Comparison of ENCODE assay signal across 20 mouse cellular contexts in genomic region chr4:45639397-45640034, GRCm38 (mm10).
DNase-seq lines count a peak whose midpoint lies in the region; ATAC-seq and TF ChIP-seq lines count a peak whose summit lies in the region.
"Had no signal": no experiment of that assay in that cellular context is flagged by ENCODE, and none has a peak within 500 bp of the region (broad histone marks: within the 10 kb centered on the region; RNA-seq: fewer than 3 reads in every experiment).

No protein-coding gene starts in this region.

- no peak overlapping the region for H3K4me2 ChIP-seq in forebrain, postnatal 0 days (ENCODE audit: low read depth)
- H3K4me2 ChIP-seq in midbrain, postnatal 0 days (ENCODE audit: low read depth, low read length, poor library complexity, severe bottlenecking) = peak overlapping the region; percentile 5; the same call in 1 of the 2 replicates
- H3K4me2 ChIP-seq: heart, embryonic 15.5 days; liver, embryonic 12.5 days; lung, embryonic 14.5 days had no signal

- no peaks in the 10 kb centered on the region for H3K36me3 ChIP-seq in forebrain, postnatal 0 days (ENCODE audit: insufficient read depth)
- H3K36me3 ChIP-seq in midbrain, postnatal 0 days (ENCODE audit: insufficient read depth, low read length) = no peaks in the 10 kb centered on the region
- H3K36me3 ChIP-seq: heart, embryonic 15.5 days; liver, embryonic 12.5 days had no signal

- H3K4me1 ChIP-seq in forebrain, postnatal 0 days (ENCODE audit: insufficient read depth) = peaks cover 19% of the 10 kb centered on the region
- H3K4me1 ChIP-seq in midbrain, postnatal 0 days (ENCODE audit: insufficient read depth, low read length) = peaks cover 19% of the 10 kb centered on the region; the same call in 1 of the 2 replicates
- H3K4me1 ChIP-seq: heart, embryonic 15.5 days; liver, embryonic 12.5 days had no signal

- peak overlapping the region; percentile 79 for H3K27ac ChIP-seq in forebrain, postnatal 0 days (ENCODE audit: low read depth, low read length)
- peak overlapping the region; percentile 83 for H3K27ac ChIP-seq in midbrain, postnatal 0 days (ENCODE audit: low read depth, low read length)
- H3K27ac ChIP-seq: heart, adult 2 months; heart, embryonic 15.5 days; liver, embryonic 12.5 days had no signal

- TF ChIP-seq CTCF in brain, embryonic 14.5 days (IDR thresholded peaks at IDR 0.05; ENCODE audit: borderline replicate concordance, extremely low read depth, insufficient read depth, insufficient read length) = no peak
- peak; percentile 8; the same call in 1 of the 2 replicates for TF ChIP-seq CTCF in forebrain, postnatal 0 days (IDR thresholded peaks at IDR 0.05; ENCODE audit: low read depth)
- no peak for TF ChIP-seq CTCF in midbrain, postnatal 0 days (IDR thresholded peaks at IDR 0.05)

- no peak for TF ChIP-seq POLR2A in brain, embryonic 14.5 days (IDR thresholded peaks at IDR 0.05; ENCODE audit: borderline replicate concordance, extremely low read depth, insufficient read depth, insufficient read length, poor library complexity, severe bottlenecking)

- H3K27me3 ChIP-seq in forebrain, postnatal 0 days (ENCODE audit: insufficient read depth, low read length) = no peaks in the 10 kb centered on the region
- H3K27me3 ChIP-seq in midbrain, postnatal 0 days (ENCODE audit: insufficient read depth, low read length) = no peaks in the 10 kb centered on the region
- H3K27me3 ChIP-seq: heart, embryonic 15.5 days; liver, embryonic 12.5 days; Patski had no signal

- no peaks in the 10 kb centered on the region for H3K9me3 ChIP-seq in forebrain, postnatal 0 days (ENCODE audit: low read length)
- no peaks in the 10 kb centered on the region for H3K9me3 ChIP-seq in midbrain, postnatal 0 days (ENCODE audit: low read length)
- H3K9me3 ChIP-seq: heart, embryonic 15.5 days; liver, embryonic 12.5 days had no signal

- H3K9ac ChIP-seq in forebrain, postnatal 0 days = no peak overlapping the region
- H3K9ac ChIP-seq in midbrain, postnatal 0 days (replicated peaks; ENCODE audit: low read length, poor library complexity, severe bottlenecking) = no peak overlapping the region
- H3K9ac ChIP-seq: heart, embryonic 15.5 days; liver, embryonic 12.5 days; lung, embryonic 14.5 days had no signal

- DNase-seq in layer of hippocampus, postnatal 10 days (ENCODE audit: low spot score in 2 of 2) = peak; percentile 15 to 25
- DNase-seq in layer of hippocampus, adult 9-11 months = no peak
- DNase-seq in brain, embryonic 14.5 days (ENCODE audit: low read depth) = peak; percentile 81
- peak; percentile 67 for DNase-seq in forebrain, postnatal 0 days
- peak; percentile 79 for DNase-seq in midbrain, postnatal 0 days (ENCODE audit: low spot score)
- DNase-seq in thymus, postnatal 25 days = no peak
- DNase-seq in embryo, embryonic 9.5 days (ENCODE audit: extremely low spot score) = no peak
- no peak for DNase-seq in adrenal gland, postnatal 10 days
- DNase-seq: adrenal gland, postnatal 25 days; gastrocnemius, postnatal 10 days; heart, adult 2 months; kidney, adult 2 months; kidney, postnatal 36 days; lung, embryonic 14.5 days; right cerebral cortex, postnatal 25 days; thymus, postnatal 36 days had no signal

- WGBS in forebrain, postnatal 0 days = 63% methylated on average over 12 of the region's 12 CpGs
- WGBS in midbrain, postnatal 0 days = 48% methylated on average over 12 of the region's 12 CpGs

- no peak overlapping the region for H3K4me3 ChIP-seq in forebrain, postnatal 0 days (ENCODE audit: low read depth, low read length)
- no peak overlapping the region for H3K4me3 ChIP-seq in midbrain, postnatal 0 days (ENCODE audit: low read depth, low read length)
- H3K4me3 ChIP-seq: heart, adult 2 months; heart, embryonic 15.5 days; liver, embryonic 12.5 days had no signal

- ATAC-seq in forebrain, postnatal 0 days = peak; percentile 68
- peak; percentile 14; the same call in 1 of the 2 replicates for ATAC-seq in midbrain, postnatal 0 days (ENCODE audit: low FRiP score)
- ATAC-seq: activated CD4-positive, CD25-positive, alpha-beta regulatory T cell, adult 4 months; liver, embryonic 12.5 days; Patski had no signal

Comparison
In these comparisons a context has a peak if more than half of its experiments do, and no peak if none do; other contexts are left out.
1. DNase-seq: peak in layer of hippocampus, postnatal 10 days (2 of 2), brain, embryonic 14.5 days (single experiment), forebrain, postnatal 0 days (single experiment) and midbrain, postnatal 0 days (single experiment); none in layer of hippocampus, adult 9-11 months (single experiment), thymus, postnatal 25 days (single experiment), embryo, embryonic 9.5 days (single experiment) and adrenal gland, postnatal 10 days (single experiment).